Mouse (Mus musculus) heart, embryonic 11.5 days (tissue): ENCODE data around the gene Cklf. TPM values are rescaled to one million over a fixed set of nuclear protein-coding genes. Genes with fewer than 3 reads are reported as not detected.
"Not testable (repeated sequence)": the region's sequence is repeated elsewhere in the genome, so short reads cannot be mapped to it uniquely, and the experiment has no call there.

Experiments
- ATAC-seq: fragments of 200-750 bp; cut with Nextera tagmentation; replicated peaks from 2 replicates; pipeline ENCODE4 v1.8.0; 2017; ENCODE audit warnings: moderate library complexity; ENCODE audit not compliant: insufficient number of reproducible peaks, low FRiP score, low TSS enrichment
- H3K27ac ChIP-seq: fragments of 300-500 bp; sonication (generic); 2 replicates; pipeline ENCODE4 v1.5.1; 2014; ENCODE audit warnings: mild to moderate bottlenecking, low read depth, low read length
- H3K27me3 ChIP-seq: fragments of 300-500 bp; sonication (generic); 2 replicates; pipeline ENCODE4 v1.6.1; 2014; ENCODE audit warnings: mild to moderate bottlenecking, low read length, mixed read lengths; ENCODE audit not compliant: control insufficient read depth, insufficient read depth
- H3K36me3 ChIP-seq: fragments of 300-500 bp; sonication (generic); 2 replicates; pipeline ENCODE4 v1.6.1; 2014; ENCODE audit warnings: mild to moderate bottlenecking, low read length, moderate library complexity, mixed read lengths; ENCODE audit not compliant: control insufficient read depth, insufficient read depth
- H3K4me1 ChIP-seq: fragments of 300-500 bp; sonication (generic); 2 replicates; pipeline ENCODE4 v1.6.1; 2014; ENCODE audit warnings: low read length; ENCODE audit not compliant: control insufficient read depth, insufficient read depth
- H3K4me2 ChIP-seq: fragments of 300-500 bp; sonication (generic); 2 replicates; pipeline ENCODE4 v1.6.1; 2014; ENCODE audit warnings: mild to moderate bottlenecking, moderate library complexity
- H3K4me3 ChIP-seq: fragments of 300-500 bp; sonication (generic); 2 replicates; pipeline ENCODE4 v1.5.1; 2014; ENCODE audit warnings: low read depth, low read length
- H3K9ac ChIP-seq: fragments of 300-500 bp; sonication (generic); 2 replicates; pipeline ENCODE4 v1.6.1; 2014; ENCODE audit warnings: mild to moderate bottlenecking, low read depth, low read length, moderate library complexity
- H3K9me3 ChIP-seq: fragments of 300-500 bp; sonication (generic); replicated peaks from 2 replicates; pipeline ENCODE4 v1.6.1; 2016; ENCODE audit warnings: low read length; ENCODE audit not compliant: control insufficient read depth
- WGBS: fragments of 180-500 bp; shearing (Covaris S2); extraction: QIAGEN DNeasy Blood & Tissue Kit; methylation state at CpG from one replicate; pipeline ENCODE4 v1.1.7; 2014; ENCODE audit not compliant: insufficient replicate concordance; 5-methylcytosine and 5-hydroxymethylcytosine counted together
- polyA plus RNA-seq: library from polyadenylated mRNA; unstranded; fragments of >200 nt; fragmentation: Nextera tagmentation; extraction: Ambion mirVana; gene quantifications from 2 replicates; pipeline ENCODE4 v1.2.1, GENCODE M21; 2014

The Cklf gene
- polyA plus RNA-seq, 1 experiment from 2014 or later: 27.0 TPM

- Histone ChIP-seq H3K27ac (no peak overlapping the region), H3K9ac (no peak overlapping the region), H3K4me2 (no peak overlapping the region), H3K27me3 (no peaks in the 10 kb centered on the region), H3K4me3 (no peak overlapping the region), H3K9me3 (no peaks in the 10 kb centered on the region), H3K36me3 (peaks cover 1% of the 10 kb centered on the region; the same call in 1 of the 2 replicates), H3K4me1 (no peaks in the 10 kb centered on the region)
- WGBS: 85% methylated on average over 6 of the region's 6 CpGs
- ATAC-seq: no peak
Measured at GRCm38 (mm10) chr8:104268937-104269440, 18.3 kb downstream of the Cklf start.

- not testable (repeated sequence) for H3K36me3 ChIP-seq, H3K27me3 ChIP-seq, H3K9ac ChIP-seq, H3K4me2 ChIP-seq, H3K4me1 ChIP-seq, H3K27ac ChIP-seq, ATAC-seq, H3K9me3 ChIP-seq, H3K4me3 ChIP-seq
- WGBS: 80% methylated on average over 12 of the region's 12 CpGs
Measured at GRCm38 (mm10) chr8:104293081-104293480, 42.4 kb downstream of the Cklf start, which contains the start of gene Cmtm2a. Gene Cmtm2a (minus strand): TSS chr8:104293181.

DNA sequence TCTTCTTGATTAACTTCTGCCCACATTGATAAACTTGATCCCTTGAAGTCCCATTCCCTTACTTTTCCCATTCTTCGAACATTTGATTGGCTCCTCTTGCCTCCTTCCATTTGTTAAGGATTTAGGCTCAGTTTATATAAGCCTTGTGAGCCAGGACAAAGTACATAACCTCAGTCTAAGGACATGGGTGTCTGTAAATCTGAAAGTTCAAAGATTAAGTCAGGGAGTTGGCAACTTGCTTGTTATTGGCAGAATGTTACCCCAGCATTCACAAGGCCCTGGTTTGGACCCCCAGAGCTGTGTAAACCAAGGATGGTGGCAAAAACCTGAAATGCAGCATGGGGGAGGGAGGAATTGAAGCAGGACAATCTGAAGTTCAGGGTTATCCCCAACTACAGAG, 43.7 kb downstream of the Cklf start:
- no peak overlapping the region for H3K27ac ChIP-seq
- H3K9me3 ChIP-seq: no peaks in the 10 kb centered on the region
- H3K36me3 ChIP-seq: no peaks in the 10 kb centered on the region
- no peak for ATAC-seq
- no peaks in the 10 kb centered on the region for H3K4me1 ChIP-seq
- WGBS: 91% methylated on average over 1 of the region's 1 CpGs
- no peak overlapping the region for H3K9ac ChIP-seq
- H3K4me3 ChIP-seq: no peak overlapping the region
- no peaks in the 10 kb centered on the region for H3K27me3 ChIP-seq
- H3K4me2 ChIP-seq: no peak overlapping the region

DNA sequence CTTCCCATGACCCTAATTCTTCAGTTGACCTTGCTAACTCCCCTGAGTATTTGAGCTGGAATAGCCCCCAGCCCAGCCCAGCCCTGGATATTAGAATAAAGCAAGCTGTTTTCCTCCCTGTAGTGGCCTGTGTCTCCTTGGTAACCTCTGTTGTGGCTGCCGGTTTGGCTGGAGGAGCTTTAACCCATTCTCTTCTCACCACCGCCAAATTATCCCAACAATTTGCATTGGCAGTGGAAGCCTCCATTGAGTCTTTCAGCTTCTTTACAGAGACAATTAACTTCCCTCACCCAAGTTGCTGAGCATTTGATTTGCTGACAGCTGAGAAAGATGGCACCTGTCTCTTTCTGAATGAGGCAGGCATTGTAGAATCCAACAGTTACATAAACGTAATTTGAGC, 50.9 kb downstream of the Cklf start:
- not testable (repeated sequence) for ATAC-seq, H3K4me2 ChIP-seq, H3K36me3 ChIP-seq, H3K27me3 ChIP-seq, H3K4me3 ChIP-seq, H3K27ac ChIP-seq, H3K4me1 ChIP-seq, H3K9me3 ChIP-seq, H3K9ac ChIP-seq
- 32% methylated on average over 3 of the region's 3 CpGs for WGBS

DNA sequence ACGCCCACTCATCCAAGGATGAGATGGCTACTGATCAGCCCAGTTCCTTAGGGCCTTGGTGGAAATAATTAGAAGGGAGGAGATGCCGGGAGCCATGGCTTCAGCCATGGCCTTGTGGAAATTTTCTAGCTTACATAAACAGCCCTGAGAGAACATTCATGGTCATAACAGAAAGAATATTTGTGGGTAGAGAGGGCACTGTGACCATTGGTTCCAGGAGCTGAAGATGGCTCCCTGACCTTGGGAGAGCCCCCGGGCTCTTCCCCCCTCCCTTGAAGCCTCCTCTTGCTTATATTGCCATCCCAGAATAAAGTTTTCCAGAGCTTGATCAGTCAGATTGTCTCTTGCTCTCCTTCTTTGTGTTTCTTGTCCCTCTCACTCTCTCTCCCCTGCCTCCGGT, 51.9 kb downstream of the Cklf start:
- H3K9me3 ChIP-seq, ATAC-seq, H3K4me2 ChIP-seq, H3K27ac ChIP-seq, H3K4me1 ChIP-seq, H3K27me3 ChIP-seq, H3K9ac ChIP-seq, H3K36me3 ChIP-seq, H3K4me3 ChIP-seq: not testable (repeated sequence)
- 73% methylated on average over 4 of the region's 4 CpGs for WGBS

DNA sequence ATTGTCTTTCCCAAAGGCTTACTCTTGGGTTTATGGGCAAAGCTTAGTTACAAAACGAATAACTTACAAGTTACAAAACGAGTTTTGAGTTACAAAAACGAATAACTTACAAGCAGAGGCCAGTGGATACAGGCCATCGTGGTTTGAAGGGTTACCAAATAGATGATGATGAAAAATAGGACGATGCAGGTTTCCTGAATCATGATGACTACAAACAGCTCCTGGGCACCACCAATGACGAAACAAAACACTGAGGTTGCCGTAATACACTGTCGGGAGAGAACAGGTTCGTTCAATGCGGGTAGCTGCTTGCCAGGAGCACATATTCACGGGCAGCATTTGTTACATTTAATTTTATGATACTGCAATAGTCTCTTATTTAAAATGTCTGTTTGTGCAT, 54.3 kb downstream of the Cklf start:
- ATAC-seq: no peak
- 83% methylated on average over 11 of the region's 11 CpGs for WGBS

DNA sequence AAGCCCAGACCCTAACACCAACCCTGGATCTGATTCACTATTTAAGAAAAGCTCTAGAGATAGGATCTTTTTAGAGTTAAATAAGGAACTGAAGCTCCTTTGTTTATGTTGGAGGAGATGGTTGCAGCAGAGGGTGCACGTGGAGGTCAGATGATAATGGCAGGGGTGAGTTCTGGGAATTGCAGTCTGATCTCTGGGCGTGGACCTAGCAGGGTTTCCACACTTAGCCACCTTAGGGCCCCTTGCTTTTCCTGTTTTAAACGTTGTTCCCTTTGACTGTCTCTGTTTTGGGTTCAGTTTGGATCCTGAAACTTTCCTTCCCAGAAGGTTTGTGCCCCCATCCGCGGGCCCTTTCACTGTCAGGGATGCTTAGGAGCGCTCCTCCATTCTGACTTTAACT, 57.7 kb downstream of the Cklf start:
- H3K4me1 ChIP-seq, ATAC-seq, H3K4me2 ChIP-seq, H3K4me3 ChIP-seq, H3K27me3 ChIP-seq, H3K27ac ChIP-seq, H3K9me3 ChIP-seq, H3K36me3 ChIP-seq, H3K9ac ChIP-seq: not testable (repeated sequence)
- WGBS: 45% methylated on average over 6 of the region's 6 CpGs

More for the DNA sequence above, 54.3 kb downstream of the Cklf start:
- no peaks in the 10 kb centered on the region for H3K36me3 ChIP-seq
- no peak overlapping the region for H3K4me2 ChIP-seq
- no peak overlapping the region for H3K9ac ChIP-seq
- no peaks in the 10 kb centered on the region for H3K4me1 ChIP-seq
- H3K9me3 ChIP-seq: no peaks in the 10 kb centered on the region
- H3K4me3 ChIP-seq: no peak overlapping the region
- H3K27ac ChIP-seq: no peak overlapping the region
- no peaks in the 10 kb centered on the region for H3K27me3 ChIP-seq

DNA sequence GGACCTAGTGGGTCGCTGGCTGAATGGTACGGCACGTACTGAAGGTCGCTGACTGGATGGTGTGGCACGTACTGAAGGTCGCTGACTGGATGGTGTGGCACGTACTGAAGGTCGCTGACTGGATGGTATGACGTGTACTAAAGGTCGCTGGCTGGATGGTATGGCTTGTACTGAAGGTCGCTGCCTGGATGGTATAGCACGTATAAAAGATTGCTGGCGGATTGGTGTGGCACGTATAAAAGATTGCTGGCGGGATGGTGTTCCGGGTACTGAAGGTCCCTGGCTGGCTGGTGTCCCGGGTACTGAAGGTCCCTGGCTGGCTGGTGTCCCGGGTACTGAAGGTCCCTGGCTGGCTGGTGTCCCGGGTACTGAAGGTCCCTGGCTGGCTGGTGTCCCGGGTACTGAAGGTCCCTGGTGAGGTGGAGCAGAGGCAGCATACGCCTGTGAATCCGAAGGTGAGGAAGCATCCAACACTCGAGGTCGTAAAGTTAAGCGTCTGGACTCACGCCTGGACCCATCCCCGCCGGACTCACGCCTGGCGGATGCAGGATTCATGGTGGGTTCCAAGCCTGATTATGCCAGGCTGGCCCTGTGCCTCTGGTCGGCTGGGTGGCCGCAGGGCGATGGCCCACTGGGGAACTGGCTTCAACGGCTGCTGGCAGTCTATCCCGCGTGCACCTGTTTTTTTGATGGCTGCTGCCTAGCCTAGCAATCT, 58.9 kb downstream of the Cklf start, which contains the start of the genes Gm45711 and Cmtm1:
TSS of gene Gm45711 (minus strand) at position 641 of the 715 bp plus-strand sequence.
TSS of gene Cmtm1 (minus strand) at position 705 of the 715 bp plus-strand sequence.
- not testable (repeated sequence) for H3K4me1 ChIP-seq, H3K27ac ChIP-seq, H3K27me3 ChIP-seq, ATAC-seq, H3K4me3 ChIP-seq, H3K4me2 ChIP-seq, H3K36me3 ChIP-seq, H3K9me3 ChIP-seq, H3K9ac ChIP-seq
- WGBS: 73% methylated on average over 36 of the region's 36 CpGs

- not testable (repeated sequence) for ATAC-seq, H3K9ac ChIP-seq, H3K27me3 ChIP-seq, H3K9me3 ChIP-seq, H3K36me3 ChIP-seq, H3K4me1 ChIP-seq, H3K4me2 ChIP-seq, H3K27ac ChIP-seq, H3K4me3 ChIP-seq
- WGBS: 88% methylated on average over 3 of the region's 3 CpGs
Measured at GRCm38 (mm10) chr8:104312023-104312422, 61.4 kb downstream of the Cklf start.
